Mouse (Mus musculus): ENCODE results near the gene Acsf2. TPM values are rescaled to one million over a fixed set of nuclear protein-coding genes. Genes with fewer than 3 reads are reported as not detected.

Gene Acsf2
- 1 to 10 TPM; 4.9 to 8.5 TPM for polyA plus RNA-seq (2017; shearing (Covaris generic))

GRCm38 (mm10) chr11:94601321-94602281, at the start of gene Acsf2:
Acsf2 (minus strand) TSS chr11:94601871.

DNA sequence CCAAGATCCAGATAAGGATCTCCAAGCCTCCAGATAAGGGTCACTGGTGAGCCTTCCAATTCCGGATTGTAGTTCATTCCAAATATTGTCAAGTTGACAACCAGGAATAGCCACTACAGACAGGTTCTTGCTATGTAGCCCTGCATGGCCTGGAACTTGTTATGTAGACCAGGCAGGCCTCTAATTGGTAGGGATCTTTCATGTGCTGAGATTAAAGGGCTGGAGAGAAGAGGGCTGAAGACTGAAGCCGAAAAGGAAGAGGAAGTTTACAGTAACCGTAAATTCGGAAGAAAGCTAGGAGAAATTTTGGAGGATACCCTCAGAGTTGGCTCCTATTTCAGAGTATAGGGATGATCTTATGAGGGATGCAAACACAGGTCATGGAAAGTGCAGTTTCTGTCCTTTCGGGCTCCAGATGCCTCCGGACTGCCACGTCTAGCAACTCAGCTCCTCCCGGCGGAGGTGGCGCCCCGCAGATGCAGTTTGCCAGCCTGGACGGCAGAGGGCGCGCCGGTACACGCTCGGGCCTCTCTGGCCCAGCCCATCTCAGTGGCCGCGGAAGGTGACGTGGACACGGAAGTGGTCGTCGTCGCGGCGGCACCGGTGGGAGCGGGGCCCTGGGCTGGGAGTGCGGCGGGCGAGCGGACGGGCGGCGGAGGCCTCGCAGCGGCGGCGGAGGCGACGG, 27.7 kb upstream of the Acsf2 start, which contains the start of gene Lrrc59:
Gene Lrrc59 (plus strand): TSS at position 569 of the 685 bp plus-strand sequence.

GRCm38 (mm10) chr11:94564437-94565150, 37.1 kb downstream of the Acsf2 start, which contains the start of gene Chad:
Chad (plus strand) TSS chr11:94565047.

GRCm38 (mm10) chr11:94548888-94549690, 52.6 kb downstream of the Acsf2 start, which contains the start of gene Rsad1:
Rsad1 (minus strand) TSS chr11:94549255.

GRCm38 (mm10) chr11:94521219-94521843, 80.3 kb downstream of the Acsf2 start, which contains the start of gene Mycbpap:
Mycbpap (minus strand) TSS chr11:94521742.

Other genes with a start within 250 kb of the Acsf2 start
- 1 to 10 TPM; 1.2 to 4.6 TPM for gene Abcc3, start 208.9 kb downstream of the Acsf2 start, polyA plus RNA-seq (2017; shearing (Covaris generic))
- gene Cacna1g, start 127.7 kb downstream of the Acsf2 start, polyA plus RNA-seq (2017; shearing (Covaris generic)), result under 1 TPM; 0.15 to 0.72 TPM
- not detected for gene Spata20, start 115.7 kb downstream of the Acsf2 start, polyA plus RNA-seq (2017; shearing (Covaris generic))
- not detected for gene Epn3, start 101.9 kb downstream of the Acsf2 start, polyA plus RNA-seq (2017; shearing (Covaris generic))
- gene Mycbpap, start 80.1 kb downstream of the Acsf2 start, polyA plus RNA-seq (2017; shearing (Covaris generic)), result not detected
- gene Rsad1, start 52.6 kb downstream of the Acsf2 start, polyA plus RNA-seq (2017; shearing (Covaris generic)), result 1 to 10 TPM; 1.7 TPM
- under 1 TPM; 0.13 to 0.50 TPM for gene Chad, start 36.8 kb downstream of the Acsf2 start, polyA plus RNA-seq (2017; shearing (Covaris generic))
- gene Lrrc59, start 27.9 kb upstream of the Acsf2 start, polyA plus RNA-seq (2017; shearing (Covaris generic)), result 10 to 100 TPM; 65.7 to 80.1 TPM
- 100 to 1,000 TPM in 1 of 2 experiments, 10 to 100 TPM in 1; 74.4 to 106 TPM for gene Mrpl27, start 51.9 kb upstream of the Acsf2 start, polyA plus RNA-seq (2017; shearing (Covaris generic))
- 1 to 10 TPM; 2.1 to 3.9 TPM for gene Eme1, start 52.1 kb upstream of the Acsf2 start, polyA plus RNA-seq (2017; shearing (Covaris generic))
- 10 to 100 TPM; 31.9 to 37.5 TPM for gene Xylt2, start 75.6 kb upstream of the Acsf2 start, polyA plus RNA-seq (2017; shearing (Covaris generic))
- gene Gm11541, start 102.6 kb upstream of the Acsf2 start, polyA plus RNA-seq (2017; shearing (Covaris generic)), result under 1 TPM in 1 of 2 experiments, not detected in 1; 0.17 TPM
- under 1 TPM in 1 of 2 experiments, not detected in 1; 0.23 TPM for gene Cdc34b, start 139.9 kb upstream of the Acsf2 start, polyA plus RNA-seq (2017; shearing (Covaris generic))
- gene Tmem92, start 180.8 kb upstream of the Acsf2 start, polyA plus RNA-seq (2017; shearing (Covaris generic)), result under 1 TPM in 1 of 2 experiments, not detected in 1; 0.33 TPM